Mouse (Mus musculus) urinary bladder, postnatal 0 days (tissue): ENCODE data around the gene Ndufa1. TPM values are rescaled to one million over a fixed set of nuclear protein-coding genes. Genes with fewer than 3 reads are reported as not detected.

Experiments used
- polyA plus RNA-seq: library from polyadenylated mRNA; unstranded; fragments of >200 nt; fragmentation: Nextera tagmentation; extraction: Ambion mirVana; gene quantifications from 2 replicates; pipeline ENCODE4 v1.2.1, GENCODE M21; 2015

Ndufa1 gene
- 773 and 849 TPM in 2 replicates for polyA plus RNA-seq

GRCm38 (mm10) chrX:37191105-37191743 is at the start of gene Ndufa1, which contains the start of gene Rnf113a1:
TSS of gene Ndufa1 (minus strand) at chrX:37191163.
TSS of gene Rnf113a1 (plus strand) at chrX:37191245.

GRCm38 (mm10) chrX:37222158-37222557 is 31.2 kb upstream of the Ndufa1 start, which contains the start of gene Rhox1:
TSS of gene Rhox1 (minus strand) at chrX:37222258.

GRCm38 (mm10) chrX:37210941-37211340 is 20.0 kb upstream of the Ndufa1 start, which contains the start of gene Gm9:
TSS of gene Gm9 (minus strand) at chrX:37211041.

GRCm38 (mm10) chrX:37168742-37169141 is 22.2 kb downstream of the Ndufa1 start, which contains the start of gene Akap14:
TSS of gene Akap14 (minus strand) at chrX:37168842.

Other genes with a start within 250 kb of the Ndufa1 start
- gene Sept6, start 199.4 kb downstream of the Ndufa1 start, polyA plus RNA-seq = 7.7 and 8.8 TPM in 2 replicates
- gene Sowahd, start 142.3 kb downstream of the Ndufa1 start, polyA plus RNA-seq = not detected in 2 replicates
- gene Rpl39, start 105.8 kb downstream of the Ndufa1 start, polyA plus RNA-seq = 542 and 608 TPM in 2 replicates
- 8.7 and 9.7 TPM in 2 replicates for gene Upf3b, start 80.8 kb downstream of the Ndufa1 start, polyA plus RNA-seq
- 7.1 and 8.0 TPM in 2 replicates for gene Nkap, start 64.4 kb downstream of the Ndufa1 start, polyA plus RNA-seq
- not detected in 2 replicates for gene Akap14, start 22.3 kb downstream of the Ndufa1 start, polyA plus RNA-seq
- gene Rnf113a1, start 82 bp upstream of the Ndufa1 start, polyA plus RNA-seq = 7.9 and 8.0 TPM in 2 replicates
- not detected in 2 replicates for gene Gm9, start 19.9 kb upstream of the Ndufa1 start, polyA plus RNA-seq
- not detected in 2 replicates for gene Rhox1, start 31.1 kb upstream of the Ndufa1 start, polyA plus RNA-seq
- gene Rhox2a, start 53.8 kb upstream of the Ndufa1 start, polyA plus RNA-seq = not detected in 2 replicates
- gene Rhox3a, start 58.8 kb upstream of the Ndufa1 start, polyA plus RNA-seq = not detected in 2 replicates
- not detected in 2 replicates for gene Rhox4a, start 74.2 kb upstream of the Ndufa1 start, polyA plus RNA-seq
- gene Rhox3a2, start 188.9 kb upstream of the Ndufa1 start, polyA plus RNA-seq = not detected in 2 replicates
- not detected in 2 replicates for gene Rhox4a2, start 199.7 kb upstream of the Ndufa1 start, polyA plus RNA-seq
- not detected in 2 replicates for gene Rhox2b, start 220.9 kb upstream of the Ndufa1 start, polyA plus RNA-seq
- gene Rhox4b, start 241.3 kb upstream of the Ndufa1 start, polyA plus RNA-seq = not detected in 2 replicates